Mouse (Mus musculus) midbrain, embryonic 10.5 days (tissue): ENCODE results near the gene Olfr1057. TPM values are rescaled to one million over a fixed set of nuclear protein-coding genes. Genes with fewer than 3 reads are reported as not detected.
"Not testable (repeated sequence)": the region's sequence is repeated elsewhere in the genome, so short reads cannot be mapped to it uniquely, and the experiment has no call there.

Source experiments
- DNase-seq: peaks from one replicate; pipeline ENCODE4 v3.0.0-alpha.2; 2017; ENCODE audit warnings: low spot score
- H3K27ac ChIP-seq: fragments of 300-500 bp; sonication (generic); replicated peaks from 2 replicates; pipeline ENCODE4 v1.5.1; 2016; ENCODE audit warnings: mild to moderate bottlenecking
- H3K27me3 ChIP-seq: fragments of 300-500 bp; sonication (generic); 2 replicates; pipeline ENCODE4 v1.6.1; 2016; ENCODE audit warnings: low read depth, mild to moderate bottlenecking; ENCODE audit not compliant: poor library complexity, severe bottlenecking
- H3K36me3 ChIP-seq: fragments of 300-500 bp; sonication (generic); 2 replicates; pipeline ENCODE4 v1.6.1; 2016; ENCODE audit warnings: mild to moderate bottlenecking, moderate library complexity
- H3K4me1 ChIP-seq: fragments of 300-500 bp; sonication (generic); 2 replicates; pipeline ENCODE4 v1.6.1; 2016
- H3K4me3 ChIP-seq: fragments of 300-500 bp; sonication (generic); 2 replicates; pipeline ENCODE4 v1.5.1; 2016; ENCODE audit warnings: mild to moderate bottlenecking, moderate library complexity
- H3K9me3 ChIP-seq: fragments of 300-500 bp; sonication (generic); replicated peaks from 2 replicates; pipeline ENCODE4 v1.6.1; 2016; ENCODE audit warnings: mild to moderate bottlenecking
- WGBS: fragments of 180-500 bp; shearing (Covaris S2); methylation state at CpG from one replicate; pipeline ENCODE4 v1.1.7; 2016; 5-methylcytosine and 5-hydroxymethylcytosine counted together
- polyA plus RNA-seq: library from polyadenylated mRNA; unstranded; fragments of >200 nt; fragmentation: Nextera tagmentation; extraction: Ambion mirVana; gene quantifications from 2 replicates; pipeline ENCODE4 v1.2.1, GENCODE M21; 2016

The Olfr1057 gene
- polyA plus RNA-seq, result not detected in 2 replicates

DNA sequence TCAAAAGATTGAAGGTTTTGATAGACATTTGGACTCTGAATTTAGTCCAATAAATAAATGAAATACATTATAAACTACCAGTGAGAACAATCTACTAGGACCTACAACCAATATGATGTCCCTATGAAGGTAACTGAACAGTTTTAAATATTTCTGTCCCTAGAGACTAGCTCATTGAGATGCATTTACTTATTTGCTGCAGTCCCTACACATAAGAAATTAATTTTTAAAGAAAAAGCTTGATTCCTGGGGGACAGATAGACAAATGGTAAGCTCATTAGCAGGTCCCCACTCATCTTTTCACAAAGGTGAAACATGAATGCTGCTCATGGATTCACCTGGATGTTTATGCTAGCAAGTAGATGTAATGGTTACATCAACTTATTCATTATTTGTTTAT, at the start of gene Olfr1057:
Gene Olfr1057 (minus strand): TSS at position 101 of the 400 bp plus-strand sequence.
- no peaks in the 10 kb centered on the region for H3K36me3 ChIP-seq
- no peak within 1 kb of the TSS for H3K4me3 ChIP-seq
- no peak within 1 kb of the TSS for H3K27ac ChIP-seq
- no peaks in the 10 kb centered on the region for H3K27me3 ChIP-seq
- DNase-seq, result no peak
- no peaks in the 10 kb centered on the region for H3K9me3 ChIP-seq
- no peaks in the 10 kb centered on the region for H3K4me1 ChIP-seq

DNA sequence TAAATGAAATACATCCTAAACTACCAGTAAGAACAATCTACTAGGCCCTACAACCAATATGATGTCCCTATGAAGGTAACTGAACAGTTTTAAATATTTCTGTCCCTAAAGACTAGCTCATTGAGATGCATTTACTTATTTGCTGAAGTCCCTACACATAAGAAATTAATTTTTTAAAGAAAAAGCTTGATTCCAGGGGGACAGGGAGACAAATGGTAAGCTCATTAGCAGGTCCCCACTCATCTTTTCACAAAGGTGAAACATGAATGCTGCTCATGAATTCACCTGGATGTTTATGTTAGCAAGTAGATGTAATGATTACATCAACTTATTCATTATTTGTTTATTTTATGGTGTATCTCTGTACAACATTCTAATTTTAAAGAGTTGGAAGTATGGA, 48.5 kb upstream of the Olfr1057 start, which contains the start of gene Olfr1062:
Gene Olfr1062 (minus strand): TSS at position 101 of the 400 bp plus-strand sequence.
- H3K27me3 ChIP-seq, DNase-seq, H3K4me3 ChIP-seq, H3K27ac ChIP-seq, H3K36me3 ChIP-seq, H3K9me3 ChIP-seq, H3K4me1 ChIP-seq: not testable (repeated sequence)

DNA sequence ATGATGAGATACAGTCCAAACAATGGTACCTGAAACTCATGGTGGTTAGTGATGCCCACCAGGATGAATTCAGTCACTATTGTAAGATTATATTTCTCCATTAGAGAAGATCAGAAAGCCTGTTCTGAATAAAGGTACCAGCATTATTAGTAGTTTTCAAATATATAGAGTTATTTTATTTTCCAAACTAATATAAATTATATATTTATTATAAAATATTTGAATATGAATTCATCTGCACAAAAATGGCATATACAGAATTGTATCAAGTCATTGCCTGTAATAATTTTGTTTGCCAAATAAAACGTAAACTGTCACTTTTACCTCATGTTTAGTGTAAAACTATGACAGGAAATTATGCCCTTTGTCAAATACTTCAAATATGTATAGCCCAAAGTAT, 35.8 kb upstream of the Olfr1057 start, which contains the start of gene Olfr1061:
Gene Olfr1061 (minus strand): TSS at position 101 of the 400 bp plus-strand sequence.
- H3K9me3 ChIP-seq, result no peaks in the 10 kb centered on the region
- no peaks in the 10 kb centered on the region for H3K36me3 ChIP-seq
- H3K27me3 ChIP-seq, result no peaks in the 10 kb centered on the region
- H3K27ac ChIP-seq, result no peak within 1 kb of the TSS
- WGBS, result 85% methylated on average over 1 of the region's 1 CpGs
- no peaks in the 10 kb centered on the region for H3K4me1 ChIP-seq
- no peak within 1 kb of the TSS for H3K4me3 ChIP-seq
- DNase-seq, result no peak

GRCm38 (mm10) chr2:86395114-86395513, 16.9 kb upstream of the Olfr1057 start:
- 91% methylated on average over 2 of the region's 2 CpGs for WGBS
- Histone ChIP-seq H3K27me3 (no peaks in the 10 kb centered on the region), H3K4me3 (no peak overlapping the region)

GRCm38 (mm10) chr2:86388461-86388860, 10.3 kb upstream of the Olfr1057 start, which contains the start of gene Olfr1058:
TSS of gene Olfr1058 (minus strand) at chr2:86388561.
- not testable (repeated sequence) for H3K27ac ChIP-seq, H3K4me3 ChIP-seq, H3K27me3 ChIP-seq, H3K9me3 ChIP-seq, H3K4me1 ChIP-seq, DNase-seq, H3K36me3 ChIP-seq

More at GRCm38 (mm10) chr2:86395114-86395513, 16.9 kb upstream of the Olfr1057 start:
- H3K4me1 ChIP-seq, result no peaks in the 10 kb centered on the region
- H3K36me3 ChIP-seq, result no peaks in the 10 kb centered on the region
- no peaks in the 10 kb centered on the region for H3K9me3 ChIP-seq
- H3K27ac ChIP-seq, result no peak overlapping the region
- DNase-seq, result no peak

- H3K36me3 ChIP-seq, H3K4me3 ChIP-seq, DNase-seq, H3K27ac ChIP-seq, H3K27me3 ChIP-seq, H3K9me3 ChIP-seq, H3K4me1 ChIP-seq: not testable (repeated sequence)
- WGBS, result 57% methylated on average over 1 of the region's 6 CpGs
Observed at GRCm38 (mm10) chr2:86366342-86366741, 11.9 kb downstream of the Olfr1057 start.

DNA sequence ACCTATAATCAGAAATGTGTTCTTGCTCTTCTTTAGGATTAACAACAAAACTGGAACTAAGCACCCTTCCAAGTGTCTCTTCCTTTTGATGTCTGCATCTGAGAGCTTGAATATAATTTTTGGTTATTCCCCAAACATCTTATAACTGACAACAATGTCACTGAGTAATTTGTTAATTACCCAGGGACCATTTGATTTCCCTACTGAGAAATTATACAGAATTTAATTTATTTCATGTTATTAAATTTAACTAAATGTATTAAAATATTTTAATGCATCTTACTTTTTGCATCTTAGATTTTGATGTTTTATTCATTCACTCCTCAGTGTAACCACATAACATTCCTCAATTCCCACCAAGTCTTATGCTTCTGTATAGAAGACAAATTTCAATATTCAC, 15.8 kb downstream of the Olfr1057 start, which contains the start of gene Olfr1056:
Gene Olfr1056 (minus strand): TSS at position 101 of the 400 bp plus-strand sequence.
- H3K27me3 ChIP-seq, result no peaks in the 10 kb centered on the region
- H3K9me3 ChIP-seq, result no peaks in the 10 kb centered on the region
- no peaks in the 10 kb centered on the region for H3K36me3 ChIP-seq
- H3K27ac ChIP-seq, result no peak within 1 kb of the TSS
- no peak within 1 kb of the TSS for H3K4me3 ChIP-seq
- no peak for DNase-seq
- H3K4me1 ChIP-seq, result no peaks in the 10 kb centered on the region

- not testable (repeated sequence) for H3K36me3 ChIP-seq, H3K4me3 ChIP-seq, DNase-seq, H3K9me3 ChIP-seq, H3K27me3 ChIP-seq, H3K27ac ChIP-seq, H3K4me1 ChIP-seq
- 97% methylated on average over 1 of the region's 1 CpGs for WGBS
Observed at GRCm38 (mm10) chr2:86351751-86352150, 26.4 kb downstream of the Olfr1057 start.

GRCm38 (mm10) chr2:86350184-86350583, 28.0 kb downstream of the Olfr1057 start, which contains the start of gene Olfr1055:
TSS of gene Olfr1055 (minus strand) at chr2:86350284.
- H3K36me3 ChIP-seq, result no peaks in the 10 kb centered on the region
- no peak within 1 kb of the TSS for H3K27ac ChIP-seq
- H3K9me3 ChIP-seq, result no peaks in the 10 kb centered on the region
- no peaks in the 10 kb centered on the region for H3K27me3 ChIP-seq
- no peak within 1 kb of the TSS for H3K4me3 ChIP-seq
- DNase-seq, result no peak
- no peaks in the 10 kb centered on the region for H3K4me1 ChIP-seq
- WGBS, result 93% methylated on average over 5 of the region's 5 CpGs

- no peaks in the 10 kb centered on the region for H3K27me3 ChIP-seq
- H3K4me1 ChIP-seq, result no peaks in the 10 kb centered on the region
- H3K36me3 ChIP-seq, result no peaks in the 10 kb centered on the region
- 90% methylated on average over 3 of the region's 3 CpGs for WGBS
- no peak for DNase-seq
- H3K4me3 ChIP-seq, result no peak within 1 kb of the TSS
- no peaks in the 10 kb centered on the region for H3K9me3 ChIP-seq
- no peak within 1 kb of the TSS for H3K27ac ChIP-seq
Observed at GRCm38 (mm10) chr2:86335333-86335732, 42.9 kb downstream of the Olfr1057 start, which contains the start of gene Olfr1054. TSS of gene Olfr1054 (minus strand) at chr2:86335433.

Other genes starting within 250 kb of the Olfr1057 start
- gene Olfr1039, start 242.5 kb downstream of the Olfr1057 start, polyA plus RNA-seq, result not detected in 2 replicates
- not detected in 2 replicates for gene Olfr1040, start 231.7 kb downstream of the Olfr1057 start, polyA plus RNA-seq
- gene Olfr1042, start 216.6 kb downstream of the Olfr1057 start, polyA plus RNA-seq, result not detected in 2 replicates
- not detected in 2 replicates for gene Olfr1043, start 210.9 kb downstream of the Olfr1057 start, polyA plus RNA-seq
- gene Olfr1044, start 200.6 kb downstream of the Olfr1057 start, polyA plus RNA-seq, result not detected in 2 replicates
- gene Olfr52, start 192.7 kb downstream of the Olfr1057 start, polyA plus RNA-seq, result not detected in 2 replicates
- gene Olfr1045, start 175.4 kb downstream of the Olfr1057 start, polyA plus RNA-seq, result not detected in 2 replicates
- gene Olfr1046, start 159.1 kb downstream of the Olfr1057 start, polyA plus RNA-seq, result not detected in 2 replicates
- not detected in 2 replicates for gene Olfr1047, start 147.0 kb downstream of the Olfr1057 start, polyA plus RNA-seq
- gene Olfr1048, start 138.1 kb downstream of the Olfr1057 start, polyA plus RNA-seq, result not detected in 2 replicates
- gene Olfr1049, start 120.1 kb downstream of the Olfr1057 start, polyA plus RNA-seq, result not detected in 2 replicates
- gene Olfr1051, start 99.3 kb downstream of the Olfr1057 start, polyA plus RNA-seq, result not detected in 2 replicates
- not detected in 2 replicates for gene Olfr1052, start 85.9 kb downstream of the Olfr1057 start, polyA plus RNA-seq
- gene Olfr1053, start 63.1 kb downstream of the Olfr1057 start, polyA plus RNA-seq, result not detected in 2 replicates
- gene Olfr1054, start 43.0 kb downstream of the Olfr1057 start, polyA plus RNA-seq, result not detected in 2 replicates
- gene Olfr1055, start 28.1 kb downstream of the Olfr1057 start, polyA plus RNA-seq, result not detected in 2 replicates
- gene Olfr1056, start 15.9 kb downstream of the Olfr1057 start, polyA plus RNA-seq, result not detected in 2 replicates
- not detected in 2 replicates for gene Olfr1058, start 10.2 kb upstream of the Olfr1057 start, polyA plus RNA-seq
- not detected in 2 replicates for gene Olfr1061, start 35.7 kb upstream of the Olfr1057 start, polyA plus RNA-seq
- not detected in 2 replicates for gene Olfr1062, start 48.4 kb upstream of the Olfr1057 start, polyA plus RNA-seq
- not detected in 2 replicates for gene Olfr1065, start 72.2 kb upstream of the Olfr1057 start, polyA plus RNA-seq
- not detected in 2 replicates for gene Olfr1066, start 77.9 kb upstream of the Olfr1057 start, polyA plus RNA-seq
- gene Olfr228, start 109.0 kb upstream of the Olfr1057 start, polyA plus RNA-seq, result not detected in 2 replicates
- not detected in 2 replicates for gene Olfr1076, start 130.1 kb upstream of the Olfr1057 start, polyA plus RNA-seq
- not detected in 2 replicates for gene Olfr1079, start 164.1 kb upstream of the Olfr1057 start, polyA plus RNA-seq
- not detected in 2 replicates for gene Olfr1080, start 179.8 kb upstream of the Olfr1057 start, polyA plus RNA-seq
- gene Olfr1082, start 220.6 kb upstream of the Olfr1057 start, polyA plus RNA-seq, result not detected in 2 replicates